Mouse (Mus musculus): ENCODE data around the gene Dact3. TPM values are rescaled to one million over a fixed set of nuclear protein-coding genes. Genes with fewer than 3 reads are reported as not detected.

Dact3 gene
- polyA plus RNA-seq, 1 experiment: 5.3 TPM

- H3ac ChIP-seq (ENCODE audit: control insufficient read depth, insufficient read length, low read depth): no peak overlapping the region
- H3K79me2 ChIP-seq (ENCODE audit: control insufficient read depth, insufficient read depth): no peaks in the 10 kb centered on the region
- TF ChIP-seq MAX (IDR thresholded peaks at IDR 0.05) (no peak), USF1 (IDR thresholded peaks at IDR 0.05; ENCODE audit: low read depth) (no peak), FOSL1 (IDR thresholded peaks at IDR 0.05; ENCODE audit: insufficient read depth, low read length, poor library complexity, severe bottlenecking) (no peak), CEBPB (IDR thresholded peaks at IDR 0.05; ENCODE audit: low read depth) (no peak), MYOD1 (IDR thresholded peaks at IDR 0.05; ENCODE audit: control insufficient read depth, insufficient read length, low read depth) (no peak), CTCF (IDR thresholded peaks at IDR 0.05; ENCODE audit: control insufficient read depth, insufficient read depth, insufficient read length) (no peak), MYOG (IDR thresholded peaks at IDR 0.05; ENCODE audit: control insufficient read depth, extremely low read depth, insufficient read length) (no peak)
- H3K4me3 ChIP-seq (ENCODE audit: insufficient read depth, poor library complexity, severe bottlenecking): no peak overlapping the region
- no peaks in the 10 kb centered on the region for H3K27me3 ChIP-seq (ENCODE audit: control insufficient read depth, insufficient read depth, insufficient read length)
- H3K36me3 ChIP-seq (ENCODE audit: control insufficient read depth, insufficient read depth): peaks cover 5% of the 10 kb centered on the region
- no peaks in the 10 kb centered on the region for H3K79me3 ChIP-seq (ENCODE audit: low read depth)
Observed at GRCm38 (mm10) chr7:16859902-16860651, 15.0 kb upstream of the Dact3 start.

GRCm38 (mm10) chr7:16867488-16867887, 7.6 kb upstream of the Dact3 start:
- no peak overlapping the region for H3K4me3 ChIP-seq (ENCODE audit: insufficient read depth, poor library complexity, severe bottlenecking)
- no peaks in the 10 kb centered on the region for H3K27me3 ChIP-seq (ENCODE audit: control insufficient read depth, insufficient read depth, insufficient read length)
- no peak overlapping the region for H3ac ChIP-seq (ENCODE audit: control insufficient read depth, insufficient read length, low read depth)
- H3K79me3 ChIP-seq (ENCODE audit: low read depth): no peaks in the 10 kb centered on the region
- TF ChIP-seq USF1 (IDR thresholded peaks at IDR 0.05; ENCODE audit: low read depth) (no peak), CEBPB (IDR thresholded peaks at IDR 0.05; ENCODE audit: low read depth) (no peak), MYOD1 (IDR thresholded peaks at IDR 0.05; ENCODE audit: control insufficient read depth, insufficient read length, low read depth) (no peak), MYOG (IDR thresholded peaks at IDR 0.05; ENCODE audit: control insufficient read depth, extremely low read depth, insufficient read length) (no peak), FOSL1 (IDR thresholded peaks at IDR 0.05; ENCODE audit: insufficient read depth, low read length, poor library complexity, severe bottlenecking) (no peak), CTCF (IDR thresholded peaks at IDR 0.05; ENCODE audit: control insufficient read depth, insufficient read depth, insufficient read length) (no peak), MAX (IDR thresholded peaks at IDR 0.05) (no peak)
- no peaks in the 10 kb centered on the region for H3K79me2 ChIP-seq (ENCODE audit: control insufficient read depth, insufficient read depth)
- no peaks in the 10 kb centered on the region for H3K36me3 ChIP-seq (ENCODE audit: control insufficient read depth, insufficient read depth)

GRCm38 (mm10) chr7:16869497-16869896, 5.6 kb upstream of the Dact3 start:
- H3ac ChIP-seq (ENCODE audit: control insufficient read depth, insufficient read length, low read depth): no peak overlapping the region
- no peaks in the 10 kb centered on the region for H3K36me3 ChIP-seq (ENCODE audit: control insufficient read depth, insufficient read depth)
- no peak for TF ChIP-seq MYOG (IDR thresholded peaks at IDR 0.05; ENCODE audit: control insufficient read depth, extremely low read depth, insufficient read length)
- TF ChIP-seq FOSL1 (IDR thresholded peaks at IDR 0.05; ENCODE audit: insufficient read depth, low read length, poor library complexity, severe bottlenecking): no peak
- TF ChIP-seq MAX (IDR thresholded peaks at IDR 0.05): no peak
- TF ChIP-seq USF1 (IDR thresholded peaks at IDR 0.05; ENCODE audit: low read depth): no peak
- no peak for TF ChIP-seq MYOD1 (IDR thresholded peaks at IDR 0.05; ENCODE audit: control insufficient read depth, insufficient read length, low read depth)
- TF ChIP-seq CEBPB (IDR thresholded peaks at IDR 0.05; ENCODE audit: low read depth): no peak
- TF ChIP-seq CTCF (IDR thresholded peaks at IDR 0.05; ENCODE audit: control insufficient read depth, insufficient read depth, insufficient read length): no peak
- no peak overlapping the region for H3K4me3 ChIP-seq (ENCODE audit: insufficient read depth, poor library complexity, severe bottlenecking)
- H3K79me2 ChIP-seq (ENCODE audit: control insufficient read depth, insufficient read depth): no peaks in the 10 kb centered on the region
- H3K27me3 ChIP-seq (ENCODE audit: control insufficient read depth, insufficient read depth, insufficient read length): no peaks in the 10 kb centered on the region
- H3K79me3 ChIP-seq (ENCODE audit: low read depth): no peaks in the 10 kb centered on the region

- no peaks in the 10 kb centered on the region for H3K27me3 ChIP-seq (ENCODE audit: control insufficient read depth, insufficient read depth, insufficient read length)
- TF ChIP-seq FOSL1 (IDR thresholded peaks at IDR 0.05; ENCODE audit: insufficient read depth, low read length, poor library complexity, severe bottlenecking) (no peak), MAX (IDR thresholded peaks at IDR 0.05) (no peak), CTCF (IDR thresholded peaks at IDR 0.05; ENCODE audit: control insufficient read depth, insufficient read depth, insufficient read length) (no peak), CEBPB (IDR thresholded peaks at IDR 0.05; ENCODE audit: low read depth) (no peak), MYOG (IDR thresholded peaks at IDR 0.05; ENCODE audit: control insufficient read depth, extremely low read depth, insufficient read length) (no peak), USF1 (IDR thresholded peaks at IDR 0.05; ENCODE audit: low read depth) (no peak), MYOD1 (IDR thresholded peaks at IDR 0.05; ENCODE audit: control insufficient read depth, insufficient read length, low read depth) (no peak)
- no peaks in the 10 kb centered on the region for H3K79me3 ChIP-seq (ENCODE audit: low read depth)
- H3K36me3 ChIP-seq (ENCODE audit: control insufficient read depth, insufficient read depth): no peaks in the 10 kb centered on the region
- no peak overlapping the region for H3ac ChIP-seq (ENCODE audit: control insufficient read depth, insufficient read length, low read depth)
- no peaks in the 10 kb centered on the region for H3K79me2 ChIP-seq (ENCODE audit: control insufficient read depth, insufficient read depth)
- H3K4me3 ChIP-seq (ENCODE audit: insufficient read depth, poor library complexity, severe bottlenecking): no peak overlapping the region
Observed at GRCm38 (mm10) chr7:16871600-16871999, 3.5 kb upstream of the Dact3 start.

- no peak overlapping the region for H3K4me3 ChIP-seq (ENCODE audit: insufficient read depth, poor library complexity, severe bottlenecking)
- no peaks in the 10 kb centered on the region for H3K36me3 ChIP-seq (ENCODE audit: control insufficient read depth, insufficient read depth)
- TF ChIP-seq CTCF (IDR thresholded peaks at IDR 0.05; ENCODE audit: control insufficient read depth, insufficient read depth, insufficient read length) (no peak), MYOG (IDR thresholded peaks at IDR 0.05; ENCODE audit: control insufficient read depth, extremely low read depth, insufficient read length) (no peak), MAX (IDR thresholded peaks at IDR 0.05) (no peak), MYOD1 (IDR thresholded peaks at IDR 0.05; ENCODE audit: control insufficient read depth, insufficient read length, low read depth) (no peak), FOSL1 (IDR thresholded peaks at IDR 0.05; ENCODE audit: insufficient read depth, low read length, poor library complexity, severe bottlenecking) (no peak), CEBPB (IDR thresholded peaks at IDR 0.05; ENCODE audit: low read depth) (no peak), USF1 (IDR thresholded peaks at IDR 0.05; ENCODE audit: low read depth) (no peak)
- H3K79me2 ChIP-seq (ENCODE audit: control insufficient read depth, insufficient read depth): no peaks in the 10 kb centered on the region
- H3ac ChIP-seq (ENCODE audit: control insufficient read depth, insufficient read length, low read depth): no peak overlapping the region
- no peaks in the 10 kb centered on the region for H3K27me3 ChIP-seq (ENCODE audit: control insufficient read depth, insufficient read depth, insufficient read length)
- no peaks in the 10 kb centered on the region for H3K79me3 ChIP-seq (ENCODE audit: low read depth)
Observed at GRCm38 (mm10) chr7:16872478-16872877, 2.6 kb upstream of the Dact3 start.

Data from C2C12 (cell line).